Mouse (Mus musculus): ENCODE measurements at regions not wholly inside any gene's neighbourhood (a gene's known extent, or its start where the extent isn't known, plus 50 kb on each side); places are given as distances from the start of the nearest gene placed in this dataset.

DNA sequence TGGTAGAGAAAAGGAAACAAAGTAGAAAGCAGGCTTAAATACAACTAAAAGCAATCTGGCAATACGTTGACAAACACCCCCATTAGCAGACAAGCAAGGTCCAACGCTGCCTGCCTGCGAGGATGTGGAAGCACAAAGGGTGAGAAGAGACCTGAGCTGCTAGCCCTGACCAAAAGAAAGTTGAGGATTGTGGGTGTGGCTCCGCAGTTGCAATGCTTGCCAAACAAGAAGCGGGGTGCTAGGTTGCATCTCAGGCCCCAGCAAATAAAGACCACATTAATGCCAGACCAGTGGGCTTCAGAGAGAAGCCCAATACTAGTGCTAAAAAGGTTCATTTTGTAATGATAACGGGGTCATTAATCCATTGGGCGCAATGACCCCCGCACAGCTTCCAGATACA lies 67.8 kb downstream of the Dlk1 start:
- Histone ChIP-seq H3K27ac (0 out of 2 replicates have a peak overlapping the region, but pooled peaks have one; percentile 6), H3K4me3 (no peak overlapping the region), H3K4me1 (peaks cover 52% of the 10 kb centered on the region), H3K27me3 (ENCODE audit: insufficient read depth, poor library complexity, severe bottlenecking) (no peaks in the 10 kb centered on the region), H3K9me3 (no peaks in the 10 kb centered on the region), H3K36me3 (no peaks in the 10 kb centered on the region)
- WGBS: 56% methylated on average over 8 of the region's 8 CpGs
- DNase-seq (ENCODE audit: low spot score): no peak

DNA sequence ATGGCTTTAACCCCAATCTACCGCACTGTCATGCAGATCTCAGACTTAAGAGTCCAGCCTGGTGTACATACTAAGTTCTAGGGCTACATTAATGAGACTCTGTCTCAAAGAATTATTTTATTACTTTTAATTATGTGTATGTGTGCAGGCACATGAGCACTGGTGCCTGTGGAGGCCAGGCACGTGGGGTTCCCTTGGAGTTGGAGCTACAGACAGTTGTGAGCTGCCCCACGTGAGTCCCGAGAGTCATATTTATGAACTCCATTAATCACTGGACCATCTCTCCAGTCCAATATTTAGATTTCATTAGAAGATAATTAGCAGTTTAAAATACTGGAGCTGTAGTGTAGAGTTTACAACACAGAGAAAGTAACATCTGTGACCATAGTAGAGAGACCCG lies 67.2 kb downstream of the Dlk1 start:
- no peaks in the 10 kb centered on the region for H3K27me3 ChIP-seq (ENCODE audit: insufficient read depth, poor library complexity, severe bottlenecking)
- DNase-seq (ENCODE audit: low spot score): no peak
- no peak overlapping the region for H3K27ac ChIP-seq
- peaks cover 51% of the 10 kb centered on the region for H3K4me1 ChIP-seq
- WGBS: 74% methylated on average over 5 of the region's 5 CpGs
- no peaks in the 10 kb centered on the region for H3K9me3 ChIP-seq
- no peak overlapping the region for H3K4me3 ChIP-seq
- no peaks in the 10 kb centered on the region for H3K36me3 ChIP-seq

DNA sequence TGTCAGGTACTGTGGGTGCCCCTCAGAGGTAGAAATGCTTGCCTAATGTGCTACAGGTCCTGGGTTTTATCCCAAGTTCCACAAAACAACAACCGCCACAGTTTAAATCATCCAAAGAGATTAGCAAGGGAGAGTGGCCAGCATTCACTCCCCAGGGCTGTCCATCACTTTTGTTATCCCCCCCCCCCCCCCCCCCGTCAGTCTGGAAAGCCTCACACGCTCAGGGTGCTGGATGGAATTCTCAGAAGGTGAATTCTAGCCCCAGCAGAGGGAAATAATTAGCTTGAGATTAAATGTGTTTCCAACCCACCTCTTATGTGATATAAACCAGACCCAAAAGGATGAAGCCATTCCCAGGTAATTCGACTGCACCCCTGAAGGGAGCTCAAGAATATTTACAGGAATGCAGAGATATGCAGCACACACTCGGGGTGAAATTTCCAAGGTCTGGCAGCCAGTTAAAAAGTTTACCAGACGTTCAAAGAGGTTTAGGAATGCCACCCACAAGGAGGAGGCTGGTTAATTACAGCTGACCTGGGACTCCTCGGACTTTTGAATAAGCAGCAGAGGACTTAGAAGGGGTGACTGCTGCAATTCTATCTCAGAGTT lies 65.9 kb downstream of the Dlk1 start:
- Histone ChIP-seq H3K9me3 (no peaks in the 10 kb centered on the region), H3K27ac (peak overlapping the region; percentile 65; the same call in 1 of the 2 replicates), H3K4me3 (no peak overlapping the region), H3K27me3 (ENCODE audit: insufficient read depth, poor library complexity, severe bottlenecking) (no peaks in the 10 kb centered on the region), H3K36me3 (no peaks in the 10 kb centered on the region), H3K4me1 (peaks cover 58% of the 10 kb centered on the region)
- 8% methylated on average over 7 of the region's 7 CpGs for WGBS
- DNase-seq (ENCODE audit: low spot score): no peak

DNA sequence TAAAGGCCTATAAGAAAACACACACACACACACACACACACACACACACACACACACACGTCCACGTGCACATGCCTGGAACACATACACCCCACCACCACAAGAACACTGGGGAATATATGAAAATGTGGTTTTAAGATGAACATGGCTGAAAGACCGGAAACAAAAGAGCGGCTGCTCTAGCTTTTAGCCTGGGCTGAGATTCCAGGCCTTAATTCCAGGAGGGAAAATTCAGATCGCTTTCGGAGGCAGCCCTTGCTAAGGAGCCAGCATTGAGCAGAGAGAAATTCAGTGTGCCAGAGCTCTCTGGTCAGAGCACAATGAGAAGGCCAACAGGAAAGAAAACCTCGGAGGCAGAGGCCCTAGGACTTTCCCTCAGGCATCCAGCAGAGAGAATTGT lies 65.1 kb downstream of the Dlk1 start:
- Histone ChIP-seq H3K36me3 (no peaks in the 10 kb centered on the region), H3K27ac (peak overlapping the region; percentile 65), H3K4me3 (no peak overlapping the region), H3K4me1 (peaks cover 60% of the 10 kb centered on the region), H3K27me3 (ENCODE audit: insufficient read depth, poor library complexity, severe bottlenecking) (no peaks in the 10 kb centered on the region), H3K9me3 (no peaks in the 10 kb centered on the region)
- 73% methylated on average over 7 of the region's 7 CpGs for WGBS
- no peak for DNase-seq (ENCODE audit: low spot score)

DNA sequence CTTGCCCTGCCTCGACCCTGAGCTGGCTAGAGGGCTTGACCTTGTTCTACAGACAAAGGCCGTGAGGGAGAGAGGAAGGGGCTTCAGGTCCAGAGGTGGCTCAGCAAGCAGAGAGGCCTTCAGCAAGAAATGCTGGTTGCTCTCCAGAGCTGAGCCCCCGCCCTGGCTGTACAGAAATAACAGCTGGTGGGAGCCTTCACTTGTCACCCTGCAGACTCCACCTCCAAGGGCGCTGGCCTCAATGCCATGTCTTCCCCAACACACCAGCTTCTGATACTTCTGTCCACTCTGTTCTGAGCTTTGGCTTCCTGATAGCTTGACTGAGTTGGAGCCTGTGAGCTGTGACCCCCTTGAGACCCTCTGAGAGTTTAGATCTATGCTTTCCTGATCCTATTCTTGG lies 64.3 kb downstream of the Dlk1 start:
- H3K27me3 ChIP-seq (ENCODE audit: insufficient read depth, poor library complexity, severe bottlenecking): no peaks in the 10 kb centered on the region
- no peak overlapping the region for H3K4me3 ChIP-seq
- WGBS: 31% methylated on average over 4 of the region's 4 CpGs
- peaks cover 68% of the 10 kb centered on the region for H3K4me1 ChIP-seq
- H3K36me3 ChIP-seq: no peaks in the 10 kb centered on the region
- no peaks in the 10 kb centered on the region for H3K9me3 ChIP-seq
- DNase-seq (ENCODE audit: low spot score): no peak
- H3K27ac ChIP-seq: peak overlapping the region; percentile 65

DNA sequence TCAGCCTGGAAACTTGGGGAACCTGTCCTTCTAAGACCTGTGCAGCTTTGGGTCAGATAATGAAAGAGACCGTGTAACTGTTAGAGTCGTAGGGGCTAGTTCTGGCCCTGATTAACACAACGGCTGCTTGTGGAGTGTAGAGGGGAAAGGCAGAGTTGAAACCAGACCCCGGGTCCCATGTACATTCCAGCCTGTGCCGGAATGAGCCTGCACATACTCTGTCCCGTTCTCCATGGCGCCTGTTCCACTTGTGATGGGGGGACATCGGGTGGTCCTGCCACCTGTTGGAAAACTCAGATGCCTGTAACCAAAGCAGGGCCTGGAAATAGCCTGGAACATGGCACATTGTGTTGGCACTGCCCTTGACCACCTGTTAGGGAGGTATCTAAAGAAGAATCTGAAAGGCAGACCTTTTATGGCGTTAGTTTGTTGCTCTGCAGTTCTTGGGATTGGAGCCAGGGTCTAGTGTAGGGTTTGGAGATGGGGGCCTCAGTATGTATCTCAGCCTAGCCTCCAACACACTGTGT lies 61.7 kb downstream of the Dlk1 start:
- Histone ChIP-seq H3K4me1 (peaks cover 86% of the 10 kb centered on the region), H3K27me3 (ENCODE audit: insufficient read depth, poor library complexity, severe bottlenecking) (no peaks in the 10 kb centered on the region), H3K27ac (peak overlapping the region; percentile 25; the same call in 1 of the 2 replicates), H3K4me3 (no peak overlapping the region), H3K9me3 (no peaks in the 10 kb centered on the region), H3K36me3 (no peaks in the 10 kb centered on the region)
- DNase-seq (ENCODE audit: low spot score): no peak
- 81% methylated on average over 9 of the region's 9 CpGs for WGBS

All from heart, embryonic 10.5 days (tissue).